Mouse (Mus musculus) liver, embryonic 14 days (tissue): Measurements from ENCODE around the gene AU022751. TPM values are rescaled to one million over a fixed set of nuclear protein-coding genes. Genes with fewer than 3 reads are reported as not detected.

Experiments used
- polyA plus RNA-seq: library from polyadenylated mRNA; depleted of rRNA; stranded (reverse); fragments of >200 nt; gene quantifications from 2 replicates; pipeline ENCODE4 v1.2.3, GENCODE M21; 2012; rRNA removed

Gene AU022751
- polyA plus RNA-seq: not detected in 2 replicates

GRCm38 (mm10) chrX:6082954-6083680 is at the start of gene AU022751:
TSS of gene AU022751 (minus strand) at chrX:6083419.

DNA sequence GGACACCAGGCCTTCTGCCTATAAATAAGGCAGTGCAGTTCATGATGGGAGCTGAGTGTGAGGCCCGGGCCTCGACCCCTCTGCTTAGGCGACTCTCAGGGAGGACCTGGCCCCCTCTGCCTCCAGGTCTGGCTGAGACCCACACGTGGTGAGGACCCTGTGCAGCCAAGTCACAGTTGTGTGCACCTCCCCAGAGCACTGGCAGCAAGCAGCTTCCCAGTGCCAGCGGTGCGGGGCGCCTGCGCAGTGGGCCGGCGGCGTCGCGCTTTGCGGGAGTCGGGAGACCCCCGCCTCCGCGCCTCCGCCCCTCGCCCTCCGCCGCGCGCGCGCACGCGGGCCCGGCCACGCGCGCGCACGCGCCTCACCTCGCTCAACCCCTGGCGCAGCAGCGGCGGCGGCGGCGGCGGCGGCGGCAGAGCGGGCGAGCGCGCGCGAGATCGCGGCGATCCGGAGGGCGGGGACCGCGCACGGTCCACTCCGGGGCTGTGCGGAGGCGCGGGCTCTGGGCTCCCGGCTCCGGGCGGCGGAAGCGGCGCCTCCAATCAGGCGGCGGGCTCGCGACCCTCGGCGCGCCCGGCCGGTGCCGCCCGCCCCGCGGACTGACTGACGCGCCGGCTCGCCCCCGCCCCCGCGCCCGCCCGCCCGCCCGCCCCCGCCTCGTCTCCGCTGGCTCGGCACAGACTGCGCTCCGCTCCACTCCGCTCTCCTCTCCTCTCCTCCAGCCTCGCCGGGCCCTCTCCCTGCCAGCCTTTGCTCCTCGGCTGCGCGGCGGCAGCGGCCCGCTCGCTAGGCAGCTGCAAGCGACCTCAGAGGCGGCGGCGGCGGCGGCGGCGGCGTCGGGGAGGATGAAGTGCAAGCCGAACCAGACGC is 35.9 kb downstream of the AU022751 start, which contains the start of gene Nudt11:
Nudt11 (plus strand) TSS at position 388 of the 870 bp plus-strand sequence.

Other genes starting within 250 kb of the AU022751 start
- 0.07 and 0.10 TPM in 2 replicates for gene Nudt11, start 36.0 kb downstream of the AU022751 start, polyA plus RNA-seq
- gene Nudt10, start 89.6 kb upstream of the AU022751 start, polyA plus RNA-seq: 0.07 and 0.15 TPM in 2 replicates
- not detected in 2 replicates for gene Bmp15, start 237.3 kb upstream of the AU022751 start, polyA plus RNA-seq